Mouse (Mus musculus) E14TG2a.4 (cell line): Measurements from ENCODE around the gene Ano1.

Experiments used
- CTCF ChIP-seq: conservative IDR thresholded peaks from 2 replicates; pipeline ENCODE4 v1.5.1; 2014; ENCODE audit warnings: low read length
- NANOG ChIP-seq: IDR thresholded peaks from 2 replicates; pipeline ENCODE4 v1.6.1; 2014; ENCODE audit warnings: borderline replicate concordance, low read length, mixed read lengths

- TF ChIP-seq CTCF = no peak
- no peak for TF ChIP-seq NANOG
Observed at GRCm38 (mm10) chr7:144697870-144698269, 53.9 kb downstream of the Ano1 start.
